Mouse (Mus musculus): Measurements from ENCODE around the gene Camsap2. TPM values are rescaled to one million over a fixed set of nuclear protein-coding genes. Genes with fewer than 3 reads are reported as not detected.

Camsap2 gene
- polyA plus RNA-seq (2012; rRNA removed), result 4.9 and 5.2 TPM in 2 replicates

GRCm38 (mm10) chr1:136345454-136346372 is at the start of gene Camsap2:
TSS of gene Camsap2 (minus strand) at chr1:136346104.

GRCm38 (mm10) chr1:136260635-136261238 is 85.2 kb downstream of the Camsap2 start, which contains the start of gene Gpr25:
TSS of gene Gpr25 (minus strand) at chr1:136260873.

GRCm38 (mm10) chr1:136233892-136234594 is 111.9 kb downstream of the Camsap2 start, which contains the start of gene Inava:
TSS of gene Inava (minus strand) at chr1:136234264.

Other genes with a start within 250 kb of the Camsap2 start
- 2.4 and 3.3 TPM in 2 replicates for gene Kif21b, start 214.7 kb downstream of the Camsap2 start, polyA plus RNA-seq (2012; rRNA removed)
- gene Mroh3, start 133.3 kb downstream of the Camsap2 start, polyA plus RNA-seq (2012; rRNA removed), result not detected in 2 replicates
- 0.26 and 0.31 TPM in 2 replicates for gene Inava, start 111.8 kb downstream of the Camsap2 start, polyA plus RNA-seq (2012; rRNA removed)
- not detected in 2 replicates for gene Gpr25, start 85.2 kb downstream of the Camsap2 start, polyA plus RNA-seq (2012; rRNA removed)
- gene Ddx59, start 69.2 kb upstream of the Camsap2 start, polyA plus RNA-seq (2012; rRNA removed), result 2.3 and 2.5 TPM in 2 replicates
- 2.0 and 2.5 TPM in 2 replicates for gene Kif14, start 120.2 kb upstream of the Camsap2 start, polyA plus RNA-seq (2012; rRNA removed)

All from liver, embryonic 18 days (tissue).